Mouse (Mus musculus) kidney, adult 2 months (tissue): ENCODE measurements at regions not wholly inside any gene's neighbourhood (a gene's known extent, or its start where the extent isn't known, plus 50 kb on each side); places are given as distances from the start of the nearest gene placed in this dataset.

ENCODE experiments used
- CTCF ChIP-seq: fragments of 200-500 bp; conservative IDR thresholded peaks from 2 replicates; pipeline ENCODE4 v1.5.1; 2011; ENCODE audit warnings: low read depth, mild to moderate bottlenecking, control low read depth, low read length, moderate library complexity, mixed read lengths; ENCODE audit not compliant: insufficient read depth, insufficient read length
- POLR2A ChIP-seq: fragments of 200-500 bp; IDR thresholded peaks from one replicate; pipeline ENCODE4 v1.6.1; 2011; ENCODE audit warnings: low read depth, low read length, control low read depth

DNA sequence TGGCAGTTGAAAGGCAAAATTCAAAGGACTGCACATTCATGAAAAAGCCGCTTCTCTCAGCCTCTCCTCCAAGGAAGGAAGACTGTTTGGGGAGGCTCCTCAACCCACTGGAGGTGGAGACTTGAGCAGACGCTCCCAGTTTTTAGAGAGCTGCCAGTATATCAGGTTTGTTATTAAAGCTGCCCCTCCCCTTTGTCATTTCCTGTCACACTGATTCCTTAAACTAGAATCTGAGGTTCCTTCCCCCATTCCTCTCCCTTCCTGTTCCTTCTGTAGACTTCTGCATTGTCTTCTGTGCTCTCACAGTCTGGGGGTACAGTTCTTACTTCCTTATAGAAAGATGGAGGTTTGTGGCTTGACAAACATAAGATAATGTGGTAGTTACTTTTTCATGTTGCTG, 87.5 kb upstream of the Map3k1 start:
- TF ChIP-seq POLR2A (no peak), CTCF (no peak)
